Mouse (Mus musculus) small intestine, adult 2 months (tissue): ENCODE data around the gene Dab2ip.

Experiments
- CTCF ChIP-seq: fragments of 200-500 bp; IDR thresholded peaks from 2 replicates; pipeline ENCODE4 v1.5.1; 2012; ENCODE audit warnings: low read depth, mild to moderate bottlenecking, control low read depth, inconsistent platforms, low read length, moderate library complexity, mixed read lengths; ENCODE audit not compliant: insufficient replicate concordance, insufficient read length; ENCODE audit errors: extremely low read depth
- POLR2A ChIP-seq: fragments of 200-500 bp; IDR thresholded peaks from 2 replicates; pipeline ENCODE4 v1.6.1; 2012; ENCODE audit warnings: low read depth, mild to moderate bottlenecking, control low read depth, inconsistent platforms, low read length, moderate library complexity

- TF ChIP-seq POLR2A (no peak), CTCF (no peak)
Measured at GRCm38 (mm10) chr2:35580111-35580510, 22.0 kb downstream of the Dab2ip start.
